Mouse (Mus musculus) heart, adult 11 months (tissue): ENCODE measurements around the gene Pfkl.
"Not testable (repeated sequence)": the region's sequence is repeated elsewhere in the genome, so short reads cannot be mapped to it uniquely, and the experiment has no call there.

Experiments used
- DNase-seq: peaks from one replicate; pipeline ENCODE4 v3.0.0; 2022

Gene Pfkl

DNA sequence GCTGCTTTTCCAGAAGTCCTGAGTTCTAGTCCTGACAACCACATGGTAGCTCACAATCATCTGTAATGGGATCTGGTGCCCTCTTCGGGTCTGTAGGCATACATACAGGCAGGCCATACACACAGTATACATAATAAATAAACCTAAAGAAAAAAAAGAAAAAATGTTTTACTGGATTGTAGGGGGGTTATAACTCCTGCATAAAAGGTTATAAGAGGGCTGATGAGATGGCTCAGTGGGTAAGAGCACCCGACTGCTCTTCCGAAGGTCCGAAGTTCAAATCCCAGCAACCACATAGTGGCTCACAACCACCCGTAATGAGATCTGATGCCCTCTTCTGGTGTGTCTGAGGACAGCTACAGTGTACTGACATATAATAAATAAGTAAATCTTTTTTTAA, 1.2 kb upstream of the Pfkl start:
- not testable (repeated sequence) for DNase-seq

DNA sequence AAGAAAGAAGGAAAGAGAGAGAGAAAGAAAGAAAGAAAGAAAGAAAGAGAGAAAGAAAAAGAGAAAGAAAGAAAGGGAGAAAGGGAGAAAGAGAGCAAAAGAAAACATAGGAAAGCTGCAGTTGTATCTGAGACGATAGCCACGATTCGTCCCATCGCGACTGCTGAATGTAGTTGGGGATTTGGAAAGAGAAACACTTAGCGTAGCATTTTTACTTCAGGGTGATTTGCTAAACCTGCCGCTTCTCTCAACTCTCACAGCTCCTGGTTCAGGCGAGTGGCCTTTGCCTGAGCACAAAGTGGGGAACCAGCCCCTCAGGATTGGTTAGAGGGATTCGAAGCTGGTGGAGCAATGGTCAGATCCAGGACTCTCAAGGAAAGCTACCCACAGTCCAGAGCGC, 452 bp upstream of the Pfkl start:
- no peak for DNase-seq

DNA sequence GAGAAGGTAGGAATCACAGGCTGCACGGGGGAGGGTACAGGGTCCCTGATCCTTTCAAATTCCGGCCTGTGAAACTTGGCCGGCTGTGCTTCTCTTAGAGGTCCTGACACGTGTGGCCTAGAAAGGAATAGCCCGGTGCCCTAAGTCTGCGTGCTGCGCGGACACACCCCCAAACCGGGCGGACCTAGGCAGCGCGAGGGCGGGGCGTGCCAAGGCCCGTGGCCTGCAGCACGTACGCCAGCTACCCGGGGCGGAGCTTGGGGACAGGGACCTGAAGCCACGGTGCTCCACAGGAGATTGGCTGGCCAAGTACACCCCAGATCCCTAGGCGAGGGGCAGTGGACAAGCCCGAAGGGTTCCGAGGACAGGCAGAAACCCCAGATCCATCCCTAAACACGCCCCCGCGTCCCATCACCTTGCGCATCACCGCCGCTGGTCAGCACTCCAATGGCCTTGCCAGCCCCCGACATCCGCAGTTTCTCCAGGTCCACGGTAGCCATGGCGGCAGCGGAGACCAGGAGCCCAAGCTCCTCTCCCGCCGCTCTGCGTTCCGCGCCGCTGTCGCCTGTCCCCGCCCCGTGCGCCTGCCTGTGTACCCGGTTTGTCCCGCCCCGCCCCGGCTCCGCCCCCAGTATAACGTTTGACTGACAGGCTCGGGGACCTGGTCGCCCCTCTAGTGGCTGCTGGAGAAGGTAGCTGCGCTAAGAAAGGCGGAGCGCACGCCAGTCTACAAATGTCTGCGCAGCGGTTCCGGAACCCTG, 519 bp downstream of the Pfkl start:
- DNase-seq: peak; percentile 100

DNA sequence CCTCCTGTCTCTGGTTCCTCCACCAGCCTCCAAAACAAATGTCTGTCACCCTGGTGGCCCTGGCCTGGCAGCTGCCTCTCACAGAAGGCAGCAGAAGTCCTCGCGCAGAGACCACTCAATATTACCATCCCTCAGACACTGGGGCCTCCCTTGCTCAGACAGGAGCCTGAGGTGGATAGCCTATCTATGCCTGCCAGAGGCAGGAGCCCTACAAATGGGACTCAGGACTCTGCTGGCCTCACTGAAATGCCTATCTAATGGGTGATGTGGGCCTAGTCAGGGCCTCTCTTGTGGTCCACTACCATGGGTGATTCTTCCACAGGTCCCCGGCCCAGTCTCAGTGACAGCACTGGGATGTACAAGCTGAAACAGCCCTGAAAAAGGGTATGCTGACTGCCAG, 1.7 kb downstream of the Pfkl start:
- DNase-seq: peak; percentile 86

DNA sequence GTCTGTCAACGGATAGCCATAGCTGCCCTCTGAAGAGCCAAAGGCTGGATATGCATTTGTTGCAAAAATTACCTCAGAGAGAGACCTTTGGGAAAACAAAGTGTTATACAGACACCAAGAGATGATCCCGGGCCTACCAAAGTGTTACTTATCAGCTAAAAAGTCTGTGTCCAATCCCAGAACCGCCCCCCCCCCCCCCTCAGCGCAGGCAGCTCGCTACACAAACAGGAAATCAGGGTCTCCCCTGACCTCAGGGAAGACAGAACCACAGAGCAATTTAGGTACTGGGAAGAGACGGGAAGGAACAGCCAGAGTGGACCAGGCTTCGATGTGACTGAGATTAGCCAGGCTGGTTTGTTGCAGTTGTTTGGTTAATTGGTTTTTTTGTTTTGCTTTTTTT, 2.7 kb downstream of the Pfkl start:
- DNase-seq: no peak

DNA sequence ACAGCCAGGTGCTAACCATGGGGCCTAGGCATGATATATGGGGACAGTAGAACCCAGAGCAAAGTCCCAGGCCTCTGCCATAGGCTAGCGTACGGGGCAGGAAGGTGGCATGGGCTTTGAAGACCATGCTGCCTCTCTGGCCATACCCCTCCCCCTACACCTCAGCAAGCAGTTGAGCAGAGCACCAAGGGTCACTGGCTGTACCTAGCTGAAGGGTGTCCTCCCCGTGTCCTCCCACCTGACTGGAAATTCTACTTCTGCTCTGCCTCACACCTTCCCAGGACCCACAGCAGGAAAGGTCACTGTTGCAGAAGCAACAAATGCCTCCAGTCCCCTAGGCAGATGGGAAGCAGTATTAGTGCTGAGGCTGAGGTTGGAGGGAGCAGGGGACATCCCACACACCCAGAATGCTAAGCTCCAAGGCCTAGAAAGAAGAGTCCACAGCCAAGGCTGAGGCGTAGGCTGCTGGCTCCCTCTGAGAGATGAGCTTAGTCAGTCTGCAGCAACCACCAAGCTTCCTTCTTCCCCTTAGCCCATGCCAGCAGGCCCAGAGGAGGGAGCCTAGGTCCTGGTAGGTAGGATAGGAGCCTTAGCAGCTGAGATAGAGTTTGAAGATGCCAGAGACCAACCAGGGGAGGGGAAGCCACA, 4.0 kb downstream of the Pfkl start:
- DNase-seq: no peak

DNA sequence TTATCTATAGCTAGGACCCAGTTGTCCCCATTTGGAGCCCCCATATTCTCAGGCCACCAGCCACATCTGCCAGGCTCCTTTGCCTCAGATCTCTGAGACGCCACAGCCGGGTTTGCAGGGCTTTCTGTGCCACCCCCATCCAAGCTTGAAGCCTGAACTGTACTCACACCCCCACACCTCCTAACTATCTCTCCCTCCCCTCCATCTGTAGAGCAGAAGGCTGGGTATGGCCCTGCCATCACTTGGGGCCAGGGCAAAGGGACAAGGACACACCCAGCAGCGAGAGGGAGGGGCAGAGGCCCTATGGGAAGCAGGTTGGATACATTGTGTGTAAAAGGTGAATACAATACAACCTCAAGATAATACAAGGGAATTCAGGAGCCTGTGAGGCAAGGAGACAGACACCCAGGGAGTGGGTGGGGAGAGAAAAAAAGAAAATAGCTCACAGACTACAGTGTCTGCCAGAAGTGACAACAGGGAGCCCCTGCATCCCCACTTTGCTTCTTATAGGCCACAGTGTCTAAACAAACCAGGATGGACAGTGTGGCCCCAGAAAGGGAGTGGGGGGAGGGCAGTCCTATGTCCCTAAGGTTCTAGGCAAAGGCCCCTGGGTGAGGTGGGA, 5.3 kb downstream of the Pfkl start:
- DNase-seq: peak; percentile 85

DNA sequence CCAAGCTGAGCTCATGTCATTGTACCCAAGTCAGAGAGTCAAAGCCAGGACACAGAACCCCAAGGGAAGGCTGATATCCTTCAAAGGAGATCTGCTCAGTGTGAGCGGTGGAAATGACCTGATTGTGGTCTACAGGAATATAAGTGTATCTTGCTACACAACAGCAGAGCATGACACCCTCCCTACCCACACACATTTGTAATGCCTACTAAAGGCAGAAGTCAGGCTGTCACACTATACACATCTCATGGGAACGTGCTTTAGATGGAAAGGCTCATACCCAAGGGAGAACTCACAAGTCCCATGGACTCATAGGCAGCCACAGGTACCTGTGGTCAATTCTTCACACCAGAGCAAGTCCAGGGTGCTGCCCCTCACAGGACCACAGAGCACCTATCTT, 7.6 kb downstream of the Pfkl start:
- DNase-seq: no peak

DNA sequence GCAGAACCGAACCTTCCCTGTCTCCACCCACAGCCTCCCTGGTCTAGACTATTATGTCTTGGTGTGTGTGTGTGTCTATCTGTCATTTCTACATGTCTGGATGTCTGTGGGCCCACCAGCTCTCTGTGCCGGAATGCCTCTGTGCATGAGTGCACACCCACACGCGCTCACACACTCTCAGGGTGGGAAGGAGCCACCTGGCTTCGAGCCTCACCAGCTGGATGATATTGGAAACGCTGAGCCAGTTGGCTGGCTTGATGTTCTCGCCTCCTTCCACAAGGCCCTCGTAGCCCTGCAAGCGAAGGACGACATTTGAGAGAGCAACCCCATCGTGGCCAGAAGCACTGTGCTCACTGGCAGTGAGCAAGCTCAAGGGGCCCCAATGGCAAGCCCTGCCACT, 8.1 kb downstream of the Pfkl start:
- DNase-seq: peak; percentile 95

DNA sequence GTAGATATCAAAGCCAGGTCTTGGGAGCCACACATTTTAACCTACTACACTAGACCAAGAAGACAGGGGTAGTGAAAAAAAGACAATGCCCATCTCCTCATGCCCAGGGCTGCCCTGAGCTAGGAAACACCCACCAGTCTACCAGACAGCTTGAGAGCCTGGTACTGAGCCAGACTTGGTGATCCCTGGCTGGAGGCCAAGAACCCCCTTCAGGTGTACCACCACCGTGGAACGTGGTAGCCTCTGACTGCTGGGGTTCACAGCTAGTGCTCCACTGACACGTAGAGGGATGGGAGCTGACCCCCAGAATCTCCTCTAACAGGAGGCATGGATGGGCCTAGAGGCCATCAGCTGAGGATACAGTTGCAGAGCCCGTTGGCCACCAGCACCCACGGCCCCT, 9.7 kb downstream of the Pfkl start:
- peak; percentile 84 for DNase-seq

DNA sequence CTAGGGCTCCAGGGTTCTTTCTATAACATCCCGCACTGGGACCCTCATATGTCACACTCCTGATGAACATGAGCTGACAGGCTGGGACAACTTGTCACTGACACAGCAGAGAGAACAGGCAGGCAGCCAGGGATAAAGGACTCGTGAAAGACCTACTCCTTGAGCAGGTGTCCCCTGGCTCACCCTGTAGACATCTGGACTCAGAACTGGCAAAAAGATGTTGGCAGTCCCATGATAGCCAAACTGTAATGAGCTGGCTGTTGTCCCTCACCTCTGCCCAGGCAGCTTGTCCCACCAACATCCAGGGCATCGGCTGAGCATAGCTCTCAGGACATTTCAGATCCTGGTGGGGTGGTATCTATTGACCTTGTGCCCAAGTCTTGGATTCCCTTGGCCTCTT, 14.2 kb downstream of the Pfkl start:
- DNase-seq: peak; percentile 96

DNA sequence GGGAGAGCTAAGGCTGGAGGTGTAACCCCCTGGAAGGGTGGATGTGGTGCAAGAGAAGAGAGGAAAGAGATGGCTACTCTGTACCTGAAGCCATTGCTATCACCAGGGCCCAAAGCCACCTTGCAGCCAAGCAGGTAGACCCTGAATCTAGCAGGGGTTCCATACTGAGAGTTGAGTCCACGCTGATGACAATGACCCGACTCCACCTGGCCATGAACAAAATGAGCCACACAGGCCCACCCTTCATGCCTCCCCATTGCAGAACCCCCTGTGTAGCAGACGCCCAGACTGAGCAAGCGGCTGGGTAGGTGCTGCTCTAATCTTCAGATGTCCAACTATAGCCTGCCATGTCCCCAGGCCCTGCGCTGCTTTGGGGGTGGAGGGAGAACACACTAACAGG, 24.1 kb downstream of the Pfkl start:
- DNase-seq: no peak

DNA sequence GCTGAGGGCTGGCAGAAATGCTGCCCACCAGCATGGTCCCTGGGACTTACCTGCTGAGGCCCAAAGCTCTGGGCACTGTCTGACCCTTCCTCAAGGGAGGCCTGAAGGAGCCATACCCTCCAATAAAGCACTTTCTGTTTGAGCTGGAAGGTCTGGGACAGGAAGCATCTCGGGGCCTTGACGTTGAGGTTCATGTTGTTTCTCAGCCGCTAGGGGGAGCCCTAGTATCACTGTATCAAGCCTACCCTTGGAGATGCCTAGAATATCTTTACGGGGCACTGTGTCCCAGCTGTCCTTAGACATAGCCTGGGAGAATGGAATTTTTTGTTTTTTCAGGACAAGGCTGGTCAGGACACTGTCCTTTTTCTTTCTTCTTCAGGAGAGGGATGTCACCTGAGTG, 25.2 kb downstream of the Pfkl start:
- DNase-seq: peak; percentile 95

DNA sequence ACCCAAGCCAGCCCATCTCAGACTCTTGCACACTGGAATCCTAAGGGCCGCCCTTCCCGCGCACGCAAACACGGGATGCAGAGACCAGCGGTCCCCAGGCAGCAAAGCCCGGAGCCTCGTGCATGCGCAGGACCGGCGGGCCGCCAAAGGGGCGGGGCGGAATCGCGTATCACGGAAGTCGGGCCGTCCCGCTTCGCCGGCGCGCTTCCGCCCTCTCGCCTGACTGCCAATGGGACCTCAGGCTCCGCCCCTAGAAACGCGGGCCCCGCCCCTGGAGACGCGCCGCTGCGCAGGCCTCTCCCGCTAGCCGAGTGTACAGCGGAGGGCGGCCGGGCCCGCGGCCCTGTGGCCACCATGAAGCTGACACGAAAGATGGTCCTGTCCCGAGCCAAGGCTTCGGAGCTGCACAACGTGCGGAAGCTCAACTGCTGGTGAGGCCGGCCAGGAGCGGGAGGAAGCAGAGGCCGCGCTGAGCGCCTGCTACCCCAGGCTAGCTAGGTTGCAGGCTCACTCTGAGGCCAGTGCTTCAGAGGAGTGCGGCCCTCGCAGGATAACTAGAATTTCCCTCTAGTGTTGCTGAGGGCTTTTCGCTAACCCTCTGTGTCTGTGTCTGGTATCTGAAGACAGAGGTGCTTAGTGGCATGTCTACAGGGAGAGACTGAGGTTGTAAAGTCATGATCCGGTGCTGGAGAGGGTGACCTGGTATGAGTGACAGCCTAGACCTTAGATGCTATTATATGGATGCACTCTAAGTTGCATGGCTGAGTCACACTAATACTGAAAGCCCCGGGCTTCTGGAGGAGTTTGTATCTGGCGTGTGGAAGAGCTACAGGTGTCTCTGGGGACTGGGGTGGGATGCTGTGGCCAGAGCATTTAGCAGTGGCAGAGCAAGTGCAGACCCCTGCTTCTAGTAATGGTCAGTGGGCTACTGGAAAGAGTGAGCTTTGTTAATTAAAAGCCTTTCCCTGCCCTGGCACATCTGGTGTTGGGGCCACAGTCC, 31.2 kb downstream of the Pfkl start, which contains the start of gene 1810043G02Rik:
Gene 1810043G02Rik, plus strand, starts transcription at position 174 of the 1,000 bp plus-strand sequence.
- peak; percentile 100 for DNase-seq

DNA sequence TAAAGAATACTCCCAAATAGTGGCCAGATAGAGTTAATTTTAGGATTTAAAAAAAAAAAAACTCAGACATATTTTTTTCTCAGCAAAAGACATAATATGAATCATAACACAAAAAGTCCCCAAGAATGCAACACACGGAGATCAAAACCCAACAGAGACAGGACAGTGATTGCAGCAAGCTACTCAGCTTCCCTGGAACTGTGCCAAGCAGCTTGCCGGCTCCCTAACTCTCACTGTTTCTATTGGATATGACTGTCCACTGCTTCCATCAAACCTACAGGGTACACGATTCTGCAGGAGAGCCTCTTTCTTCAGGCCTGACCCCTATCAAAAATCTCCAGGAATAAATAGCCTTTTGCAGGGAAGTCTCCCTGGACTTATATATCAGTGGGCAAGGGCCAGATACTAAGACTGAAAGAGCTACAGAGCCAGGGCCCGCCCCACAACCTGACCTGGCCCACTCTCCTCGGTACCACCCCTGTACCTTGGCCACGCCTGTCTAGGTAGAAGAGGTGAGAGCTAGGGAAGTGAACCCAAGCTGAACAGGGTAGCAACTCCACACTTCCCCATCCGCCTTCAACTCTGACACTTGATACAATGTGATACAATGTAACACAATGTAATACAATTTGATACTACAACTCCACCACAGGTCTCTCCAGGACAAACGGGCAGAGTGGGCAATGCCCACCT, 33.3 kb downstream of the Pfkl start:
- peak; percentile 92 for DNase-seq

DNA sequence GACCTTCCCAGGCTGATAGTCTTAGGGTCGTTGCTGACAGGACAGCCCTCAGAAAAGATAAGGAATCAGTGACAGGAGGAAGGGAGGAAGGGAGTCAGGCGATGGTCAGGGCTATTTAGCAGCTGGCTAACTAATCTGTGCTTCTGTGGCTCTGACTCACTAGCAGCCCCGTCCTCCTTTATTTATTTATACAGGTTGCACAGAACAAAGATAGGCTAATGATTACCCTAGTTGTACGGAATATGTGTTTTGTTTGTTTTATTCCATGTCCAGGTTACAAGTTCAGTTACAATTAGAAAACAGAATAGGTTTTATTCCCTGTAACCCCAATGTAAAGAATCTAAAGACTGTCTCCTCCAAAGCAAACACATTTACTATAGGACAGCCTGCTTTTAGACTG, 34.2 kb downstream of the Pfkl start:
- no peak for DNase-seq

DNA sequence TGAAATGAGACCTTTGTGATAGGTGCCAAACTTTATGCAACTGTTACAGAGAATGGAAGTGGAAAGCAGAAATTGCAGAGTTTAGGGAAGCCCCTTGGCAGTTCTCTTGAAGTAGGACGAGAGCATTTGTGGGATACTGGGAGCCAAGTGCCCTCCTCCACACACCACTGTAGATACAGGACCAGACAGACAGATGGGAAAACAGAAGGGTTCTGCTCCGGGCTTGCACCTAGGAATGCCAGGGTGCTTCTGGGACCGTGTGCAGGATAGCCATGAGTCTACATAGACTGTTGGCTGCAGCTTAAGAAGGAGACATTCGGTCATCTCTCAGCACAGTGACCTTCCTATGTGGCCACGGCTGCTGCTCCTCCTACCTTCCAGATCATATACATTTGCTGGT, 35.1 kb downstream of the Pfkl start:
- DNase-seq: no peak

DNA sequence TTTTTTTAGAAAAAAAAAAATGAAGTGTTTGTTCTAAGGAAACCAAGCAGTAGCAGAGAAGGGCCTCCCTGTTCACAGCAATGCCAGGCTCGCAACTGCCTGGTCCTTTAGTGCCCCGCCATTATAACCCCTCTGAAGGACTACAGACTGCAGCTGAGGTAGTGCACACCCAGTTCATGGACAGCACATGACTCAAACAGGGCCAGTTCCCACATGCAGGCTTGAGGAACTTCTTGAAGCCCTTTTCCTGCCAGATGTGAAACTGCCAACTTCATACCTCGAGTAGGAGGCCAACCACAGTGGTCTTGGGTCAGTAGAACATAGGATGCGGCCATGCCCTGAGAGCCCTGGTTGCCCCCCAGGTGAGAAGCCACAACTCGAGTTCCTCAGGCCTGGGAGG, 35.6 kb downstream of the Pfkl start:
- DNase-seq: peak; percentile 90

DNA sequence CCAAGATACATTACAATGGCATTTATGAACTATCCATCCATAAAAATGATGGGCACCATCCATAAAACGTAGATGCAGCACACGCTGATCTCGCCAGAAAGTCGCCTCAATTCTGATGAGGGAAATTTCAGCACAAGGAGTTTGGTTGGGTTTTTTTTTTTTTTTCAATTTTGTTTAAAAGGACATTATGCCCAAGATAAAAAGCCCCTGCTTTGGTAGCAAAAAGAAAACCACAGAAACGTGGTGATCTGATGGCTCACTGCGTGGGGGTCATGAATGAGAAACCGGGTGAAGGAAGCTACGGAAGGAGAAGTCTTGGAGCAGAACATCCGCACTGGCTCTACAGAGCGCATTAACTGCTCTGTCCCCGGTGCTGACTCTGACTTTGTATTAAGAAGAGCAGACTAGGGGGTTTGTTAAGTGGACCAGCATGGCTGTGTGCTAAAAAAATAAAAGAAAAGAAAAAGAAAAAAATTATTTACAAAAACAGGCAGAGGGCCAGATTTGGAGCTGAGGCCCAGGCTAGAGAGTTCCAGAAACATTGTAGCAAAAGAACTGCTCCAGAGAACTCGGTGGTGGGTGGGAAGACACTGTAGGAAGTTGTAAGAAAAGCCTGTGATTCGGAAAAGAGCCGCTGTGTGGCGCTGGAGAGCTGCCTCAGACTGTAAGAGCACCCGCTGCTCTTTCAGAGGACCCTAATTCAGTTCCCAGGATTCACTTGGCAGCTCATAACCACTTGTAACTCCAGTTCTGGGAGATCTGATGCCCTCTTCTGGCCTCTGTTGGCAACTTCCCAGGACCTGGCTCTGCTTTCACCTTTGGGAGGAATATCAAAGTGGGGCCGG, 38.0 kb downstream of the Pfkl start:
- peak; percentile 84 for DNase-seq

DNA sequence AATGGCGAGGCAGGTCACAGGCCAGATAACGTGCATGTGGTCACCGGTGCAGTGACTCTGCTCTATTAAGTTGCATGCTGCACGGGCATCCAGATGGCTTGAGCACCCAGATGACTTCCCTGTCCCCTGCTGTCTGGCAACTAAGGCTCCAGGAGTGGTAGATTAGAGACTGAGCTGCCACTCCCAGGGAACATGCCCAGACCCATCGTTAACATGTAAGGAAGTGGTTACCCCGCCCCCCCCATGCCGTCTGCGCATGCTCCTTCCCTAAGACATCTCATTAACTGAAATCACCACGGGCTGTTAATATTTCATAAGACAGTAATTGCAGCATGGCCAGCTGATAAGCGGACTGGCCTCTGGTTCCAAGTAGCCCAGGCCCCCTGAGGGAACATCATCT, 38.7 kb downstream of the Pfkl start:
- peak; percentile 95 for DNase-seq

DNA sequence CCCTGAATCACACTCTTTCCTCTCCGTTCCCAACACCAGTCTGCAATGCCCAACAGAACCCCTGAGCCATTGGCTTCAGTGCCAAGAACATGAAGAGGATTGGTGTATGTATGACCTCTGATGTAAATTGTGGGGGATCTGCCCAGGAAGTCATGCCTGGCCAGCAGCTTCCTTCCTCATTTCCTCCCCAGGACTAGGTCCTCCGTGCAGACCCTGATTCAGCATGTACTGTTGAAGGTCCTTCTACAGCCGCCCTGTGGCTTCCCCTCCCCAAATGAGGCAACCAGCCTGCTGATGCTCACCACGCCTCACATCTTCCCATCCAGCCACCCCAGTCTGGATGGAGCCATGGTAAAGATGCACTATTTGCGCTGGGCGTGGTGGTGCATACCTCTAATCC, 39.4 kb downstream of the Pfkl start, which contains the start of gene Trpm2:
Gene Trpm2, minus strand, starts transcription at position 83 of the 400 bp plus-strand sequence.
- DNase-seq: peak; percentile 98
